Mouse (Mus musculus): ENCODE data around the gene Sh3gl1.

Gene Sh3gl1

GRCm38 (mm10) chr17:56040030-56040856 is 3.8 kb upstream of the Sh3gl1 start, which contains the start of gene Chaf1a:
Chaf1a (plus strand) TSS chr17:56040439.
- DNase-seq (ENCODE audit: low spot score in 2 of 2) = peak; percentile 97 to 98

- DNase-seq (ENCODE audit: low spot score in 2 of 2) = no peak
These were observed 2.9 kb upstream of the Sh3gl1 start for GRCm38 (mm10) chr17:56039345-56039744.

- no peak for DNase-seq (ENCODE audit: low spot score in 2 of 2)
These were observed 2.3 kb upstream of the Sh3gl1 start for GRCm38 (mm10) chr17:56038583-56039261.

- no peak for DNase-seq (ENCODE audit: low spot score in 2 of 2)
These were observed 459 bp upstream of the Sh3gl1 start for GRCm38 (mm10) chr17:56036901-56037287.

- no peak for DNase-seq (ENCODE audit: low spot score in 2 of 2)
These were observed 1.2 kb downstream of the Sh3gl1 start for GRCm38 (mm10) chr17:56035216-56035615.

GRCm38 (mm10) chr17:56034726-56035100 is 1.7 kb downstream of the Sh3gl1 start:
- DNase-seq (ENCODE audit: low spot score in 2 of 2) = no peak

- DNase-seq (ENCODE audit: low spot score in 2 of 2) = no peak
These were observed 2.3 kb downstream of the Sh3gl1 start for GRCm38 (mm10) chr17:56034040-56034725.

GRCm38 (mm10) chr17:56032831-56033230 is 3.6 kb downstream of the Sh3gl1 start:
- DNase-seq (ENCODE audit: low spot score in 2 of 2) = no peak

- no peak for DNase-seq (ENCODE audit: low spot score in 2 of 2)
These were observed 4.2 kb downstream of the Sh3gl1 start for GRCm38 (mm10) chr17:56032127-56032733.

- DNase-seq (ENCODE audit: low spot score in 2 of 2) = no peak
These were observed 5.0 kb downstream of the Sh3gl1 start for GRCm38 (mm10) chr17:56031431-56031830.

GRCm38 (mm10) chr17:56030919-56031318 is 5.5 kb downstream of the Sh3gl1 start:
- no peak for DNase-seq (ENCODE audit: low spot score in 2 of 2)

GRCm38 (mm10) chr17:56030238-56030870 is 6.1 kb downstream of the Sh3gl1 start:
- DNase-seq (ENCODE audit: low spot score in 2 of 2) = no peak

- DNase-seq (ENCODE audit: low spot score in 2 of 2) = no peak
These were observed 8.5 kb downstream of the Sh3gl1 start for GRCm38 (mm10) chr17:56027801-56028441.

- DNase-seq (ENCODE audit: low spot score in 2 of 2) = no peak
These were observed 9.6 kb downstream of the Sh3gl1 start for GRCm38 (mm10) chr17:56026881-56027280.

GRCm38 (mm10) chr17:56026303-56026702 is 10.1 kb downstream of the Sh3gl1 start:
- DNase-seq (ENCODE audit: low spot score in 2 of 2) = peak in 1 of 2 experiments; percentile 2

GRCm38 (mm10) chr17:56024931-56025330 is 11.5 kb downstream of the Sh3gl1 start:
- DNase-seq (ENCODE audit: low spot score in 2 of 2) = peak in 1 of 2 experiments; percentile 1

GRCm38 (mm10) chr17:56024476-56024875 is 12.0 kb downstream of the Sh3gl1 start:
- peak in 1 of 2 experiments; percentile 1 for DNase-seq (ENCODE audit: low spot score in 2 of 2)

- peak in 1 of 2 experiments; percentile 2 for DNase-seq (ENCODE audit: low spot score in 2 of 2)
These were observed 13.0 kb downstream of the Sh3gl1 start for GRCm38 (mm10) chr17:56023386-56023785.

- DNase-seq (ENCODE audit: low spot score in 2 of 2) = no peak
These were observed 13.5 kb downstream of the Sh3gl1 start for GRCm38 (mm10) chr17:56022989-56023290.

- no peak for DNase-seq (ENCODE audit: low spot score in 2 of 2)
These were observed 14.1 kb downstream of the Sh3gl1 start for GRCm38 (mm10) chr17:56022131-56022988.

Measured in right cerebral cortex, adult 2 months (tissue).